Mouse (Mus musculus): ENCODE measurements around the gene Nrn1l. TPM values are rescaled to one million over a fixed set of nuclear protein-coding genes. Genes with fewer than 3 reads are reported as not detected.

The Nrn1l gene
- polyA plus RNA-seq (2017; shearing (Covaris generic)): 1 to 10 TPM in 1 of 2 experiments, not detected in 1; 1.5 TPM

- no peak for ATAC-seq
Observed at GRCm38 (mm10) chr8:105893339-105893738, at the start of gene Nrn1l. Gene Nrn1l (plus strand): TSS chr8:105893567.

- ATAC-seq: no peak
Observed at GRCm38 (mm10) chr8:105846678-105847077, 46.7 kb upstream of the Nrn1l start.

GRCm38 (mm10) chr8:105850014-105850413 lies 43.4 kb upstream of the Nrn1l start:
- ATAC-seq: no peak

GRCm38 (mm10) chr8:105850611-105851010 lies 42.8 kb upstream of the Nrn1l start:
- ATAC-seq: no peak

- ATAC-seq: peak; percentile 72
Observed at GRCm38 (mm10) chr8:105851651-105852143, 41.7 kb upstream of the Nrn1l start.

GRCm38 (mm10) chr8:105852146-105852729 lies 41.1 kb upstream of the Nrn1l start:
- ATAC-seq: no peak

- ATAC-seq: no peak
Observed at GRCm38 (mm10) chr8:105853178-105853577, 40.2 kb upstream of the Nrn1l start, which contains the start of gene Cenpt. Gene Cenpt (minus strand): TSS chr8:105853278.

GRCm38 (mm10) chr8:105854303-105854702 lies 39.1 kb upstream of the Nrn1l start:
- ATAC-seq: no peak

- peak; percentile 86 for ATAC-seq
Observed at GRCm38 (mm10) chr8:105854715-105855216, 38.6 kb upstream of the Nrn1l start, which contains the start of gene Thap11. Gene Thap11 (plus strand): TSS chr8:105855132.

GRCm38 (mm10) chr8:105855248-105856167 lies 37.9 kb upstream of the Nrn1l start:
- peak; percentile 15 for ATAC-seq

GRCm38 (mm10) chr8:105856168-105856835 lies 37.1 kb upstream of the Nrn1l start:
- no peak for ATAC-seq

- no peak for ATAC-seq
Observed at GRCm38 (mm10) chr8:105858495-105858894, 34.9 kb upstream of the Nrn1l start.

- ATAC-seq: no peak
Observed at GRCm38 (mm10) chr8:105859314-105859713, 34.1 kb upstream of the Nrn1l start.

GRCm38 (mm10) chr8:105860143-105860981 lies 33.0 kb upstream of the Nrn1l start, which contains the start of gene Nutf2:
Gene Nutf2 (plus strand): TSS chr8:105860580.
- peak; percentile 97 for ATAC-seq

- ATAC-seq: no peak
Observed at GRCm38 (mm10) chr8:105861951-105862350, 31.4 kb upstream of the Nrn1l start.

GRCm38 (mm10) chr8:105866364-105867029 lies 26.9 kb upstream of the Nrn1l start:
- ATAC-seq: no peak

GRCm38 (mm10) chr8:105874301-105874700 lies 19.1 kb upstream of the Nrn1l start:
- no peak for ATAC-seq

GRCm38 (mm10) chr8:105880754-105881520 lies 12.4 kb upstream of the Nrn1l start, which contains the start of gene Edc4:
Gene Edc4 (plus strand): TSS chr8:105880881.
- peak; percentile 92 for ATAC-seq

GRCm38 (mm10) chr8:105889756-105890465 lies 3.5 kb upstream of the Nrn1l start:
- ATAC-seq: no peak
